In the genomic region with DNA sequence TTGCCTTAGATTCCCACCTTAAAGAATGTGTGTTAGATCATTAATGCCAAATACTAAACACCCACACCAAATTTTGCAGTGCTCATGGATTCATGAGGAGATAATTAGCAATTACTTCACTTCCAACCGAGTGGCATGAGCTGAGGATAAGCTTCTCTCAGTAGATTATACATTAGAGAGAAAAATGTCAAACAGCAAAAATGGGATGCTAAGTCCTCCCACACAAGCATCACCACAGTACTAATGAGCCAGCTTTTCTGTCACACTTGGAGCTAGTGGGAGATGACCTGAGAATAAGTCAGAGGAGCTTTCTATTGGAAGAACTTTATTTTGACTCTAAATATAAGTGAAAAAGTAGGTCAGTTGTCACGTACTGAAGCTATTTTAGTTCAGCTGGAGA, we compare ENCODE assay signal across 12 mouse cellular contexts.
A peak's percentile ranks its signal among the peaks of the same experiment; 100 is the strongest.
DNase-seq lines count a peak whose midpoint lies in the region.
"Had no signal": no experiment of that assay in that cellular context is flagged by ENCODE, and none has a peak within 500 bp of the region (broad histone marks: within the 10 kb centered on the region; RNA-seq: fewer than 3 reads in every experiment).

No protein-coding gene starts in this region.

- peak; percentile 3 for DNase-seq in layer of hippocampus, adult 11-12 months (ENCODE audit: low spot score)
- DNase-seq in layer of hippocampus, postnatal 25 days (ENCODE audit: extremely low spot score in 1 of 2, low spot score in 1 of 2) = no peak
- peak; percentile 59 for DNase-seq in Muller cell, postnatal 12 days (ENCODE audit: inconsistent ontology term)
- peak; percentile 88 for DNase-seq in brain, adult 2 months (ENCODE audit: low read depth, low spot score)
- DNase-seq in left cerebral cortex, postnatal 14 days (ENCODE audit: low spot score in 2 of 2) = peak; percentile 25 to 66
- DNase-seq in natural killer cell, adult 2 months (ENCODE audit: low spot score in 2 of 2) = no peak
- no peak for DNase-seq in urinary bladder, postnatal 36 days (ENCODE audit: low spot score in 2 of 2)
- DNase-seq: adrenal gland, adult 2 months; cerebellum, adult 11-12 months; cerebellum, postnatal 25 days; kidney, adult 9 months; liver had no signal

- intact Hi-C loops in left cerebral cortex, postnatal 14 days (cut with DNase I) = no loop called here

Comparison
In these comparisons a context has a peak if more than half of its experiments do, and no peak if none do; other contexts are left out.
1. DNase-seq: peak in layer of hippocampus, adult 11-12 months (single experiment), Muller cell, postnatal 12 days (single experiment), brain, adult 2 months (single experiment) and left cerebral cortex, postnatal 14 days (2 of 2); none in layer of hippocampus, postnatal 25 days (0 of 2), natural killer cell, adult 2 months (0 of 2) and urinary bladder, postnatal 36 days (0 of 2).